8 mouse cellular contexts compared by ENCODE assay signal in genomic region chr1:54250158-54250866, GRCm38 (mm10). TPM values are rescaled to one million over a fixed set of nuclear protein-coding genes. Genes with fewer than 3 reads are reported as not detected.
A peak's percentile ranks its signal among the peaks of the same experiment; 100 is the strongest.
DNase-seq lines count a peak whose midpoint lies in the region; ATAC-seq lines count a peak whose summit lies in the region.

Gene Ccdc150, plus strand, starts transcription at chr1:54250683.

- peak within 1 kb of the TSS; percentile 47; the same call in 1 of the 2 replicates for H3K27ac ChIP-seq in intestine, embryonic 14.5 days (ENCODE audit: low read depth)

- no peaks in the 10 kb centered on the region for H3K4me1 ChIP-seq in intestine, embryonic 14.5 days (replicated peaks; ENCODE audit: control insufficient read depth, insufficient read depth, low read length)

- no peaks in the 10 kb centered on the region for H3K27me3 ChIP-seq in intestine, embryonic 14.5 days (replicated peaks; ENCODE audit: control insufficient read depth, insufficient read depth, low read length)

- peak; percentile 100 for ATAC-seq in intestine, embryonic 14.5 days (replicated peaks; ENCODE audit: low FRiP score, low TSS enrichment, low read depth)
- ATAC-seq in megakaryocyte progenitor cell, adult 5-6 weeks (replicated peaks; ENCODE audit: poor library complexity) = peak; percentile 98

- whole genome bisulfite sequencing in intestine, embryonic 14.5 days = 17% methylated on average over 33 of the region's 33 CpGs

- H3K9ac ChIP-seq in intestine, embryonic 14.5 days (ENCODE audit: low read length) = peak within 1 kb of the TSS; percentile 52

- intact Hi-C loops in gastrocnemius, postnatal 36 days (cut with DNase I) = no loop called here
- intact Hi-C loops in left cerebral cortex, postnatal 10 days (cut with DNase I) = no loop called here

- H3K4me2 ChIP-seq in intestine, embryonic 14.5 days (ENCODE audit: low read length) = peak within 1 kb of the TSS; percentile 69

- no peaks in the 10 kb centered on the region for H3K9me3 ChIP-seq in intestine, embryonic 14.5 days (ENCODE audit: control insufficient read depth, low read length)

- peak; percentile 98 for DNase-seq in adrenal gland, adult 2 months
- DNase-seq in embryo, embryonic 10.5 days (ENCODE audit: low spot score) = peak; percentile 98
- peak; percentile 93 to 96 for DNase-seq in gastrocnemius, postnatal 36 days
- peak; percentile 90 for DNase-seq in intestine, embryonic 14.5 days (ENCODE audit: low spot score)
- peak; percentile 98 for DNase-seq in left cerebral cortex, postnatal 10 days (ENCODE audit: extremely low spot score in 1 of 2, low spot score in 2 of 2)
- DNase-seq in right cerebral cortex, postnatal 10 days (ENCODE audit: low spot score in 2 of 2) = peak; percentile 99 to 100
- peak; percentile 98 for DNase-seq in urinary bladder, postnatal 14 days (ENCODE audit: low spot score)

- no peaks in the 10 kb centered on the region for H3K36me3 ChIP-seq in intestine, embryonic 14.5 days (ENCODE audit: control insufficient read depth, insufficient read depth, low read length)

- peak within 1 kb of the TSS; percentile 56 for H3K4me3 ChIP-seq in intestine, embryonic 14.5 days (ENCODE audit: low read depth, low read length)

RNA-seq across cellular contexts. Expression of gene Ccdc150, which starts in this region (rescaled TPM):
- under 1 TPM in 1 of 2 experiments, not detected in 1; 0.17 TPM for total RNA-seq in adrenal gland, adult 2 months (2021)
- polyA plus RNA-seq in adrenal gland, adult 2 months (2012; rRNA removed) = not detected in 2 replicates
- total RNA-seq in gastrocnemius, postnatal 36 days (2021) = not detected
- 0.20 and 0.24 TPM in 2 replicates for polyA plus RNA-seq in intestine, embryonic 14.5 days (2014; fragmentation: Nextera tagmentation; extraction: Ambion mirVana)
- under 1 TPM; 0.24 to 0.47 TPM for total RNA-seq in left cerebral cortex, postnatal 10 days (2021)
- total RNA-seq in megakaryocyte progenitor cell, adult 5-6 weeks (2015) = 0.20 and 0.81 TPM in 2 replicates
- total RNA-seq in megakaryocyte progenitor cell, adult 5-6 weeks (2017) = 0.29 and 2.2 TPM in 2 replicates

Comparison
In these comparisons a context has a peak if more than half of its experiments do, and no peak if none do; other contexts are left out.
1. Peak in every context shown above with its lines: DNase-seq, ATAC-seq, H3K4me3 ChIP-seq and H3K27ac ChIP-seq.
2. Peak in DNase-seq in adrenal gland, adult 2 months; RNA of the gene not detected or under 1 TPM.
3. Peak in DNase-seq in gastrocnemius, postnatal 36 days; RNA of the gene not detected or under 1 TPM.
4. Peak in DNase-seq, ATAC-seq, H3K4me3 ChIP-seq, H3K27ac ChIP-seq, H3K9ac ChIP-seq and H3K4me2 ChIP-seq in intestine, embryonic 14.5 days; RNA of the gene not detected or under 1 TPM.
5. Peak in DNase-seq in left cerebral cortex, postnatal 10 days; RNA of the gene not detected or under 1 TPM.